Mouse (Mus musculus): ENCODE results near the gene BC017158. TPM values are rescaled to one million over a fixed set of nuclear protein-coding genes. Genes with fewer than 3 reads are reported as not detected.

Gene BC017158
- total RNA-seq, 4 experiments from 2014 or later, result 2.2 to 2.5 (median 2.3) TPM

DNA sequence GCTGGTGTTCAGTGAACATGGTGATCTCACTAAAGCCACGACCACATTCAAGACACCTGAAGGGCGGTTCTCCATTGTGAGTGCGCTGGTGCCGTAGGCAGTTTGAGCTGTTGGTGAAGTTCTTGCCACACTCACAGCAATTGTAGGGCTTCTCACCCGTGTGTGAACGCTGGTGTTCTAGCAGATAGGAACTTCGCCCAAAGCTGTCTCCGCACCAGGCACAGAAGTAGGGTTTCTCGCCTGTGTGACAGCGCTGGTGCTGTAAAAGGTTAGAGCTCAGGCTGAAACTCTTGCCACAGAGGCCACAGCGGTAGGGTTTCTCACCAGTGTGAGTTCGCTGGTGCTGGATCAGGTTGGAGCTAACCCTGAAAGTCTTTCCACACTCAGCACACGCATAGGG lies 61.5 kb downstream of the BC017158 start:
- no peak for DNase-seq (ENCODE audit: low spot score in 2 of 2)

DNA sequence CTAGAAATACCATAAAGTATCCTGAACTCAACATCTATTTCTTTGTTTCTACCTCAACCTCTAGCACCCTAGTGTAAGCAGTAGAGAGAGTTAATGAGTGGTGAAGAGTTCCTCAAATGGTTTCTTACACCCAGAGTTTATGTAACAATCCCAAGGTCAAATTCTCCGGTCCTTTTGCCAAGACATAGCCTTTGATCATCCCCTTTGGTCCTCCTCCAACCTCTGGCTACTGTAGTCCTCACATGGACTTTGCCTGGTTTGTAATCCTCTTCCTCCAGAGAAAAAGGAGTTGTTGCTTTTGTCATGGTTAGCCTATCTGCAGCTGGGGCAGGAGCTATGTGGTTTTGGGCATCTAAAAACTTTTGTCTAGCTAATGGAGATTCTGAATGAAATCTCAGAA lies 62.5 kb downstream of the BC017158 start:
- DNase-seq (ENCODE audit: low spot score in 2 of 2), result no peak

DNA sequence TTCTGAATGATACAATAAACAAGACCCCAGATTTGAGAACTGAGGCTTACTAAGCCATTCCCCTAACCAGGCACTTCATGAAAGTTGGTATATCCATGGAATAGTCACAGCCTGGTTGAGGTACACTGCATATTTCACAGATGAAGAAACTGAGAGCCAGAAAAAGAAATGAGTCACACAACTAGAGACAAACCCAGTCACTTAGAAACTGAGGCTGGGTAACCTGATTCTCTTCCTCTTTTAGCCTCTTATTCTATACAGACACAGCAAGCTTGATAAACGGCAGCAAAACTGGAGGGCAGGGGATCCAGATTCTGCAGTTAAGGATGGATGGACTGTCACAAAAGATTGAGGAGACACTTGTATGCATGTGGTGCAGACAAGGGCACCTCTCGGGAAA lies 63.2 kb downstream of the BC017158 start:
- DNase-seq (ENCODE audit: low spot score in 2 of 2), result no peak

DNA sequence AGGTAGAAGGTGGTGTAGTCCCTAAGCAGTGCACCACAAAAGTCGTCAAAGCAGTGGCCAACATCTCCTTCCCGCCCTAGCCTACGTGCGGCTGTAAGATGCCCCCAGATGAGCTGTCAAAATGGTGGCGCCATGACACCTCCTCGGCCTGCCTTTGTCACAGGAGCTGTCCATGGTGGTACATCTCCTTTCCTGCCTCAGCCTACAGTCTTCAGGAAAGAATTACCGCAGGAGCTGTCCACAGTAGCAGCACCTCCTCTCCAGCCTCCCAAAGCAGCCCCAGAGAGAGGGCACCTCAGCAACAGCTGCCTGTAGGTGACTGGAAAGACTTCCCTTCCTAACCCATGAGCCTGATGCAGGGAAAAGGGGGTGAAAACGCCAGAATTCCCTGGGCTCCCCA lies 66.2 kb downstream of the BC017158 start:
- no peak for DNase-seq (ENCODE audit: low spot score in 2 of 2)

Small RNA genes within 50 kb of the gene (microRNA-seq; reads per million reads assigned to microRNA genes)
- not detected for gene Mir3103

Other genes starting within 250 kb of the BC017158 start
- gene Itgam, start 235.5 kb downstream of the BC017158 start, total RNA-seq (2022), result 1 to 10 TPM in 2 of 4 experiments, under 1 TPM in 2; 0.60 to 3.1 (median 1.1) TPM
- gene Gm49368, start 235.5 kb downstream of the BC017158 start, total RNA-seq (2022), result not detected
- gene Itgax, start 168.6 kb downstream of the BC017158 start, total RNA-seq (2022), result under 1 TPM in 2 of 4 experiments, not detected in 2; 0.07 to 0.18 TPM
- under 1 TPM in 1 of 4 experiments, not detected in 3; 0.10 TPM for gene Itgad, start 143.8 kb downstream of the BC017158 start, total RNA-seq (2022)
- gene Cox6a2, start 91.8 kb downstream of the BC017158 start, total RNA-seq (2022), result 1,000 to 10,000 TPM; 1,058 to 1,573 (median 1,397) TPM
- gene Armc5, start 60.8 kb downstream of the BC017158 start, total RNA-seq (2022), result 10 to 100 TPM in 1 of 4 experiments, 1 to 10 TPM in 3; 7.3 to 11.0 (median 8.7) TPM
- gene 9130023H24Rik, start 60.1 kb downstream of the BC017158 start, total RNA-seq (2022), result 1 to 10 TPM; 1.7 to 3.0 (median 1.9) TPM
- 1 to 10 TPM; 3.3 to 4.1 (median 3.6) TPM for gene Tgfb1i1, start 51.4 kb downstream of the BC017158 start, total RNA-seq (2022)
- not detected for gene Slc5a2, start 32.5 kb downstream of the BC017158 start, total RNA-seq (2022)
- 1 to 10 TPM in 2 of 4 experiments, under 1 TPM in 2; 0.77 to 4.1 (median 1.3) TPM for gene Rgs10, start 120.6 kb upstream of the BC017158 start, total RNA-seq (2022)
- gene Tial1, start 163.5 kb upstream of the BC017158 start, total RNA-seq (2022), result 10 to 100 TPM; 41.1 to 48.7 (median 44.1) TPM
- gene Bag3, start 225.4 kb upstream of the BC017158 start, total RNA-seq (2022), result 100 to 1,000 TPM; 114 to 137 (median 118) TPM

Measured in gastrocnemius, adult 8-10 months (tissue).